Mouse (Mus musculus): ENCODE measurements around the gene Llph. TPM values are rescaled to one million over a fixed set of nuclear protein-coding genes. Genes with fewer than 3 reads are reported as not detected.

Gene Llph
- total RNA-seq, 1 experiment = 71.9 TPM

DNA sequence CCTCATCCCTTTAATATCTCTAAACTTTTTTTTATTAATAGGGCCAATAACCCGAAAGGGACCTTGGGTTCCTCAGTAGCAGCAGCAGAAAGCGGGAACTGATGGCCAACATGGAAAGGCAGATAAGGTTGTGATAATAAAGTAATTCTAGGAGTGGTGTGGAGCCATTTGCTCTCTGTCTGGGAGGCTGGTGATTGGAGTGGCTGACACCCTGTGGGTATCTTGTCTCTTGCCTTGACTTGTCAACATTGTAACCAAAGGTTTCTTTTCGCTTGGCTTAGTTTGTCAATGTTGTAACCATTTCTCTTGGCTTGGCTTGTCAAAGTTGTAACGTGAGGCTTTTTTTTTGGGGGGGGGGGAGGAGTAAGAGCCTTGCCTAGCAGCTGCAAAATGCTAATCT lies 53.5 kb downstream of the Llph start:
- H3K4me1 ChIP-seq (ENCODE audit: control insufficient read depth in 2 of 2, insufficient read depth in 2 of 2, low read length in 2 of 2, poor library complexity in 1 of 2) = no peaks in the 10 kb centered on the region
- H3K9ac ChIP-seq (ENCODE audit: insufficient read depth, low read depth, low read length, poor library complexity, severe bottlenecking) = no peak overlapping the region
- TF ChIP-seq HCFC1 (IDR thresholded peaks at IDR 0.05; ENCODE audit: borderline replicate concordance, insufficient read depth, low read length) (no peak), MAFK (IDR thresholded peaks at IDR 0.05; ENCODE audit: insufficient read depth, low read depth, low read length) (no peak), ZC3H11A (IDR thresholded peaks at IDR 0.05; ENCODE audit: borderline replicate concordance, low read depth, low read length) (no peak), ZNF384 (IDR thresholded peaks at IDR 0.05; ENCODE audit: low read depth, low read length) (no peak), CHD2 (IDR thresholded peaks at IDR 0.05; ENCODE audit: low read depth, low read length) (no peak)
- DNase-seq (ENCODE audit: low read depth, low spot score) = no peak
- H3K4me3 ChIP-seq (ENCODE audit: insufficient read depth in 1 of 2, low read depth in 1 of 2, low read length in 2 of 2, poor library complexity in 1 of 2, severe bottlenecking in 1 of 2) = no peak overlapping the region
- H3K36me3 ChIP-seq (ENCODE audit: control insufficient read depth, insufficient read depth, low read length, poor library complexity, severe bottlenecking) = no peaks in the 10 kb centered on the region
- H3K9me3 ChIP-seq (ENCODE audit: control insufficient read depth, insufficient read depth, low read depth, low read length) = no peaks in the 10 kb centered on the region
- in situ Hi-C loops (cut with MboI; ENCODE audit: low sequenced_read_pairs in 2 of 2, unreplicated experiment in 2 of 2) = no loop called here
- H3K27ac ChIP-seq (ENCODE audit: insufficient read depth, low read depth, low read length, poor library complexity, severe bottlenecking) = no peak overlapping the region

DNA sequence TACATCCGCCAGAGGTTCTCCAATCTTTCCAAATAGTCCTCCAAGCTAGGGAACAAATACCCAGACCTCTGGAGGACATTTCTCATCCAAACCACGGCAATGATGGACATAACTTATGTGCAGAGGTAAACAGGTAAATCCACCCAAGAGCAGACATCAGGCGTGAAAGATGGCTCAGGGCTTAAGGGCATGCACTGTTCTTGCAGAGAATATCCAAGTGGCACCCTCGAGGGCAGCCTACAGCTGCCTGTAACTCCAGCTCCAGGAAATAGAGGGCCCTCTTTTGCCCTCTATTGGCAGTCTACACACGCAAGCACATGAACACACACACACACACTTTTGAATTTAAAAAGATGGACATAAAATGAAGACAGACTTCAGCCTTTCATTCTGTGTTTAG lies 54.8 kb downstream of the Llph start:
- H3K27ac ChIP-seq (ENCODE audit: insufficient read depth, low read depth, low read length, poor library complexity, severe bottlenecking) = no peak overlapping the region
- DNase-seq (ENCODE audit: low read depth, low spot score) = no peak
- H3K4me3 ChIP-seq (ENCODE audit: insufficient read depth in 1 of 2, low read depth in 1 of 2, low read length in 2 of 2, poor library complexity in 1 of 2, severe bottlenecking in 1 of 2) = no peak overlapping the region
- in situ Hi-C loops (cut with MboI; ENCODE audit: low sequenced_read_pairs in 2 of 2, unreplicated experiment in 2 of 2) = no loop called here
- no peak for TF ChIP-seq ZNF384 (IDR thresholded peaks at IDR 0.05; ENCODE audit: low read depth, low read length)
- TF ChIP-seq CHD2 (IDR thresholded peaks at IDR 0.05; ENCODE audit: low read depth, low read length) = no peak
- TF ChIP-seq HCFC1 (IDR thresholded peaks at IDR 0.05; ENCODE audit: borderline replicate concordance, insufficient read depth, low read length) = no peak
- TF ChIP-seq ZC3H11A (IDR thresholded peaks at IDR 0.05; ENCODE audit: borderline replicate concordance, low read depth, low read length) = no peak
- TF ChIP-seq MAFK (IDR thresholded peaks at IDR 0.05; ENCODE audit: insufficient read depth, low read depth, low read length) = no peak
- H3K9me3 ChIP-seq (ENCODE audit: control insufficient read depth, insufficient read depth, low read depth, low read length) = no peaks in the 10 kb centered on the region
- no peaks in the 10 kb centered on the region for H3K36me3 ChIP-seq (ENCODE audit: control insufficient read depth, insufficient read depth, low read length, poor library complexity, severe bottlenecking)
- H3K9ac ChIP-seq (ENCODE audit: insufficient read depth, low read depth, low read length, poor library complexity, severe bottlenecking) = no peak overlapping the region
- H3K4me1 ChIP-seq (ENCODE audit: control insufficient read depth in 2 of 2, insufficient read depth in 2 of 2, low read length in 2 of 2, poor library complexity in 1 of 2) = no peaks in the 10 kb centered on the region

Other genes with a start within 250 kb of the Llph start
- gene Helb, start 114.1 kb upstream of the Llph start, total RNA-seq (2012; rRNA removed) = 26.6 and 38.3 TPM in 2 replicates
- 116 and 125 TPM in 2 replicates for gene Tmbim4, start 25.5 kb upstream of the Llph start, total RNA-seq (2012; rRNA removed)
- 15.1 and 19.8 TPM in 2 replicates for gene Irak3, start 24.9 kb upstream of the Llph start, total RNA-seq (2012; rRNA removed)
- 5.8 and 21.6 TPM in 2 replicates for gene Hmga2, start 249.4 kb downstream of the Llph start, total RNA-seq (2012; rRNA removed)

Measured in ES-E14 (cell line).